Mouse (Mus musculus): Measurements from ENCODE around the gene Ankrd53. TPM values are rescaled to one million over a fixed set of nuclear protein-coding genes. Genes with fewer than 3 reads are reported as not detected.
A peak's percentile ranks its signal among the peaks of the same experiment; 100 is the strongest.

Gene Ankrd53
- polyA plus RNA-seq, 1 experiment from 2014 or later: not detected

GRCm38 (mm10) chr6:83791251-83791890 is 28.9 kb downstream of the Ankrd53 start:
- H3K27me3 ChIP-seq (ENCODE audit: control insufficient read depth, insufficient read depth, low read length): no peaks in the 10 kb centered on the region
- H3K9me3 ChIP-seq (replicated peaks; ENCODE audit: control insufficient read depth, low read length): no peaks in the 10 kb centered on the region
- 69% methylated on average over 4 of the region's 4 CpGs for WGBS
- H3K9ac ChIP-seq (replicated peaks; ENCODE audit: low read length): no peak overlapping the region
- H3K4me3 ChIP-seq (ENCODE audit: low read depth, low read length): no peak overlapping the region
- no peak for ATAC-seq (replicated peaks; ENCODE audit: insufficient number of reproducible peaks, low FRiP score, low TSS enrichment, low read depth)
- no peaks in the 10 kb centered on the region for H3K4me1 ChIP-seq (ENCODE audit: control insufficient read depth, insufficient read depth, low read length)
- no peaks in the 10 kb centered on the region for H3K36me3 ChIP-seq (replicated peaks; ENCODE audit: control insufficient read depth, insufficient read depth, low read depth, low read length)
- DNase-seq (ENCODE audit: low spot score): no peak
- H3K4me2 ChIP-seq (ENCODE audit: low read depth, low read length): no peak overlapping the region
- no peak overlapping the region for H3K27ac ChIP-seq (replicated peaks; ENCODE audit: low read depth, low read length)

DNA sequence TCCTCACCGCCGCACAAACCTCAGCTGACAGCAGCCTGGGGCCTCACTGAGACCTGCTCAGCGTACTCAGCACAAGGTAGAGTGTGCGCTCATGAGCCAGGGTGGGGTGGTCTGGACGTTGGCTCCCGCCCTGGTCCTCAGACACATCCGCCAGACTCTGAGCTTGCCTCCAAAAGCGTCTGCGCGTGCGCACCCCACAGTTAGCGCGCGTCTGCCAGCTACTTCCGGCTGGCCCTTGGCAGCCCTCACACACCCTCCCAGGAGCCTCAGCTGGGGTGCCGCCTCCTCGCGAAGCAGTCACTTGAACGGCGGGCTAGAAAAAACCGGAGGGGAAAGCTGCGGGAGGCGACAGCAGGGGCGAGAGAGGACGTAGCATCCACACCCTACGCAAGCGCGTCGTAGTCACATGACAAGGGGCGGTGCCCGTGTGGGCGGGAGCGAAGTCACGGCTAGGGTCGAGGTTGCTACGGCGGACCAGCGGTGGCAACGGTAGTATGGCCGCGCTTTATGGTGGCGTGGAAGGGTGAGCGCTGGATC is 32.4 kb downstream of the Ankrd53 start, which contains the start of gene Nagk:
TSS of gene Nagk (plus strand) at position 223 of the 537 bp plus-strand sequence.
- ATAC-seq (replicated peaks; ENCODE audit: insufficient number of reproducible peaks, low FRiP score, low TSS enrichment, low read depth) (peak; percentile 94), DNase-seq (ENCODE audit: low spot score) (peak; percentile 93)
- no peaks in the 10 kb centered on the region for H3K4me1 ChIP-seq (ENCODE audit: control insufficient read depth, insufficient read depth, low read length)
- H3K9me3 ChIP-seq (replicated peaks; ENCODE audit: control insufficient read depth, low read length): no peaks in the 10 kb centered on the region
- H3K27ac ChIP-seq (replicated peaks; ENCODE audit: low read depth, low read length): peak within 1 kb of the TSS; percentile 94
- WGBS: under 1% methylated on average over 43 of the region's 43 CpGs
- no peaks in the 10 kb centered on the region for H3K36me3 ChIP-seq (replicated peaks; ENCODE audit: control insufficient read depth, insufficient read depth, low read depth, low read length)
- H3K27me3 ChIP-seq (ENCODE audit: control insufficient read depth, insufficient read depth, low read length): no peaks in the 10 kb centered on the region
- H3K4me3 ChIP-seq (ENCODE audit: low read depth, low read length): peak within 1 kb of the TSS; percentile 74
- peak within 1 kb of the TSS; percentile 68 for H3K9ac ChIP-seq (replicated peaks; ENCODE audit: low read length)
- H3K4me2 ChIP-seq (ENCODE audit: low read depth, low read length): peak within 1 kb of the TSS; percentile 79

DNA sequence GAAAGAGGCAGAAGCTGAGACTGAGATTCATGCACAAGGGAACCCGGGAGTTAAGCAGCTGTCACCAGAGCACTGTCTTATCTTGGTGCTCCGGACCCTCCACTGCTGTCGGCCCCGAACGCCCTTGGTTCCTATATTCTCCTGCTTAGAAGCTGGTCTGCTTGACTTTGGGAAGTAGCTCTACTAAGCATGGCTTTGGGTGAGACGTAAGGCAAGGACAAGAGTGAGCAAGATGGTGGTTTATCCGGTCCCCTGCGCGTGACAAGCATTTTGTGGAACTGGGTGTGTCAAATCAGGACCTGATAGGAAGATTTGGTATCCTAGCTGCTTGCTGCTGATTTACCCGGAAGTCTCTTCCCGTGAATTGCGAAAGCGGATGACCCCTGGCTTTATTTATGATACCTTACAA is 33.1 kb downstream of the Ankrd53 start:
- H3K9me3 ChIP-seq (replicated peaks; ENCODE audit: control insufficient read depth, low read length): no peaks in the 10 kb centered on the region
- H3K27me3 ChIP-seq (ENCODE audit: control insufficient read depth, insufficient read depth, low read length): no peaks in the 10 kb centered on the region
- H3K36me3 ChIP-seq (replicated peaks; ENCODE audit: control insufficient read depth, insufficient read depth, low read depth, low read length): no peaks in the 10 kb centered on the region
- no peaks in the 10 kb centered on the region for H3K4me1 ChIP-seq (ENCODE audit: control insufficient read depth, insufficient read depth, low read length)
- peak; percentile 15; the same call in 1 of the 2 replicates for ATAC-seq (replicated peaks; ENCODE audit: insufficient number of reproducible peaks, low FRiP score, low TSS enrichment, low read depth)
- H3K4me2 ChIP-seq (ENCODE audit: low read depth, low read length): peak overlapping the region; percentile 79
- peak overlapping the region; percentile 94 for H3K27ac ChIP-seq (replicated peaks; ENCODE audit: low read depth, low read length)
- peak overlapping the region; percentile 68 for H3K9ac ChIP-seq (replicated peaks; ENCODE audit: low read length)
- peak overlapping the region; percentile 74 for H3K4me3 ChIP-seq (ENCODE audit: low read depth, low read length)
- peak; percentile 11 for DNase-seq (ENCODE audit: low spot score)
- WGBS: 15% methylated on average over 13 of the region's 13 CpGs

- H3K4me1 ChIP-seq (ENCODE audit: control insufficient read depth, insufficient read depth, low read length): no peaks in the 10 kb centered on the region
- H3K36me3 ChIP-seq (replicated peaks; ENCODE audit: control insufficient read depth, insufficient read depth, low read depth, low read length): no peaks in the 10 kb centered on the region
- DNase-seq (ENCODE audit: low spot score) (no peak), ATAC-seq (replicated peaks; ENCODE audit: insufficient number of reproducible peaks, low FRiP score, low TSS enrichment, low read depth) (no peak)
- no peak overlapping the region for H3K4me2 ChIP-seq (ENCODE audit: low read depth, low read length)
- no peak overlapping the region for H3K9ac ChIP-seq (replicated peaks; ENCODE audit: low read length)
- H3K4me3 ChIP-seq (ENCODE audit: low read depth, low read length): no peak overlapping the region
- H3K27ac ChIP-seq (replicated peaks; ENCODE audit: low read depth, low read length): no peak overlapping the region
- H3K9me3 ChIP-seq (replicated peaks; ENCODE audit: control insufficient read depth, low read length): no peaks in the 10 kb centered on the region
- 72% methylated on average over 3 of the region's 3 CpGs for WGBS
- H3K27me3 ChIP-seq (ENCODE audit: control insufficient read depth, insufficient read depth, low read length): no peaks in the 10 kb centered on the region
Measured at GRCm38 (mm10) chr6:83796686-83797085, 34.2 kb downstream of the Ankrd53 start.

DNA sequence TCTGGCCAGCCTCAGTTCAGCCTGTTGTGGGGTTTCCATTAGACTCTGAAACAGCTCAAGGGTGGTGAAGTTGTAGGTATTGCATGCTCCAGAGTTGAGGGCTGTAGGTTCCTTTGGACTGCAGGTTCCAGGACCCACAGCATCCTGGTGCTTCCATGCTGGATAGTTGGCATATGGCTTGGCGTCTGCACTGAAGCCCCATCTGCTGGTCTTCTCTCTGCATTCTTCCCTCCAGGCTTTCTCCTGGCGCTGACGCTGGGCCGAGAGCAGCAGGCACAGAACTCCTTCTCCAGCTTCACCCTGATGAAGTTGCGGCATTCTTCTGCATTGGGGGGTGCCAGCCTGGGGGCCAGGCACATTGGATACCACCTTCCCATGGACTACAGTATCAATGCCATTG is 39.6 kb downstream of the Ankrd53 start:
- no peaks in the 10 kb centered on the region for H3K4me1 ChIP-seq (ENCODE audit: control insufficient read depth, insufficient read depth, low read length)
- no peaks in the 10 kb centered on the region for H3K9me3 ChIP-seq (replicated peaks; ENCODE audit: control insufficient read depth, low read length)
- no peak overlapping the region for H3K4me2 ChIP-seq (ENCODE audit: low read depth, low read length)
- DNase-seq (ENCODE audit: low spot score) (no peak), ATAC-seq (replicated peaks; ENCODE audit: insufficient number of reproducible peaks, low FRiP score, low TSS enrichment, low read depth) (no peak)
- peaks cover 3% of the 10 kb centered on the region; the same call in 1 of the 2 replicates for H3K36me3 ChIP-seq (replicated peaks; ENCODE audit: control insufficient read depth, insufficient read depth, low read depth, low read length)
- no peak overlapping the region for H3K4me3 ChIP-seq (ENCODE audit: low read depth, low read length)
- H3K27me3 ChIP-seq (ENCODE audit: control insufficient read depth, insufficient read depth, low read length): no peaks in the 10 kb centered on the region
- WGBS: 85% methylated on average over 5 of the region's 5 CpGs
- H3K27ac ChIP-seq (replicated peaks; ENCODE audit: low read depth, low read length): no peak overlapping the region
- H3K9ac ChIP-seq (replicated peaks; ENCODE audit: low read length): no peak overlapping the region

DNA sequence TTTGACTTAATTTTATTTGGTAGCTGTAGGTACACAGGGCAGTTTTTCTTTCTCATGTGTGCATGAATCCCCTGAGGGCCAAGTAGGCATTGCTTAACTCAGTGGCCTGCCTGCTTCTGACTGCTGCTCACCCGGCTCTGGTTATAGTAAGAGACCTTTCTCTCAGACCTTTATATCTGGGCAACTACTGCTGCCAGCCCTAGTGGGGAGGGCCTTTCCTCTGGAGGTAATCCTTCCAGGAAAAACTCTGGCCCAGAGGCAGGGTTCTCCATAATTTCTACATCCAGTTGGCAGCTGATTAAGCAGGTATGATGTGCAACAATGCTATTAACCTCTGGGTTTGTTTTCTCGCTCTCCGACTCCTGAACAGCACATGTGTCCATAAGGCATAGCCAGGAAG is 40.4 kb downstream of the Ankrd53 start:
- H3K4me2 ChIP-seq (ENCODE audit: low read depth, low read length): no peak overlapping the region
- no peaks in the 10 kb centered on the region for H3K27me3 ChIP-seq (ENCODE audit: control insufficient read depth, insufficient read depth, low read length)
- no peak overlapping the region for H3K4me3 ChIP-seq (ENCODE audit: low read depth, low read length)
- no peak overlapping the region for H3K9ac ChIP-seq (replicated peaks; ENCODE audit: low read length)
- peaks cover 3% of the 10 kb centered on the region; the same call in 1 of the 2 replicates for H3K36me3 ChIP-seq (replicated peaks; ENCODE audit: control insufficient read depth, insufficient read depth, low read depth, low read length)
- no peaks in the 10 kb centered on the region for H3K9me3 ChIP-seq (replicated peaks; ENCODE audit: control insufficient read depth, low read length)
- H3K4me1 ChIP-seq (ENCODE audit: control insufficient read depth, insufficient read depth, low read length): no peaks in the 10 kb centered on the region
- no peak overlapping the region for H3K27ac ChIP-seq (replicated peaks; ENCODE audit: low read depth, low read length)
- ATAC-seq (replicated peaks; ENCODE audit: insufficient number of reproducible peaks, low FRiP score, low TSS enrichment, low read depth) (no peak), DNase-seq (ENCODE audit: low spot score) (no peak)
- WGBS: 87% methylated on average over 3 of the region's 3 CpGs

GRCm38 (mm10) chr6:83815801-83816200 is 53.4 kb downstream of the Ankrd53 start:
- 94% methylated on average over 3 of the region's 3 CpGs for WGBS
- H3K27ac ChIP-seq (replicated peaks; ENCODE audit: low read depth, low read length): no peak overlapping the region

More at GRCm38 (mm10) chr6:83815801-83816200, 53.4 kb downstream of the Ankrd53 start:
- H3K4me1 ChIP-seq (ENCODE audit: control insufficient read depth, insufficient read depth, low read length): no peaks in the 10 kb centered on the region
- DNase-seq (ENCODE audit: low spot score) (no peak), ATAC-seq (replicated peaks; ENCODE audit: insufficient number of reproducible peaks, low FRiP score, low TSS enrichment, low read depth) (no peak)
- H3K27me3 ChIP-seq (ENCODE audit: control insufficient read depth, insufficient read depth, low read length): no peaks in the 10 kb centered on the region
- H3K9ac ChIP-seq (replicated peaks; ENCODE audit: low read length): no peak overlapping the region
- no peak overlapping the region for H3K4me3 ChIP-seq (ENCODE audit: low read depth, low read length)
- no peaks in the 10 kb centered on the region for H3K9me3 ChIP-seq (replicated peaks; ENCODE audit: control insufficient read depth, low read length)
- H3K4me2 ChIP-seq (ENCODE audit: low read depth, low read length): no peak overlapping the region
- H3K36me3 ChIP-seq (replicated peaks; ENCODE audit: control insufficient read depth, insufficient read depth, low read depth, low read length): peaks cover 2% of the 10 kb centered on the region; the same call in 1 of the 2 replicates

All from embryonic facial prominence, embryonic 11.5 days (tissue).